Mouse (Mus musculus) stomach, embryonic 16.5 days (tissue): ENCODE results near the gene Adam6b. TPM values are rescaled to one million over a fixed set of nuclear protein-coding genes. Genes with fewer than 3 reads are reported as not detected.

ENCODE experiments used
- polyA plus RNA-seq: library from polyadenylated mRNA; unstranded; fragments of >200 nt; fragmentation: Nextera tagmentation; extraction: Ambion mirVana; gene quantifications from 2 replicates; pipeline ENCODE4 v1.2.1, GENCODE M21; 2015

Gene Adam6b
- polyA plus RNA-seq, 1 experiment from 2014 or later: not detected

Other genes with a start within 250 kb of the Adam6b start
- gene Adam6a, start 54.4 kb downstream of the Adam6b start, polyA plus RNA-seq: not detected in 2 replicates